Mouse (Mus musculus) cerebral cortex, adult 2 months (tissue): ENCODE results near the gene Olfr155.

ENCODE experiments used
- WGBS: fragments of 180-500 bp; shearing (Covaris S2); methylation state at CpG from one replicate; pipeline ENCODE4 v1.1.7; 2018; 5-methylcytosine and 5-hydroxymethylcytosine counted together

Olfr155 gene

DNA sequence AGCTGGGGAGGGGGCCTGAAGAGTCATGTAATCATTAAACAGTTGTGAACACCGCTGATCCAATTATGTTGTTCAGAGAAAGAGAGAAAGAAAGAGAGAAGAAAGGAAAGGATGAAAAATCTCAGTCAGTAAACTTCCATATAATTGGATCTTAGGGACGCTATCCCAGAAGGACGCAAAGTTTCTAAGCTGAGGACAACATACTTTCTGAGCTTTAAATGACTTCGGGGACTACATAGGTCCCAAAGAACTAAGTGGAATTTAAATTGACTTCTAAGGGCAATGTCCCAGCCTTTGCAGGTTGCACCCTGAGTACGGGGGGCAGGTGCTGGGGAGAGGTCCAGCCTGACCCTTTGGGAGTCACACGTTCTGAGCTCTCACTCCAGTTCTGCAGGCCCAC, at the start of gene Olfr155:
Gene Olfr155 (plus strand): TSS at position 301 of the 400 bp plus-strand sequence.
- 87% methylated on average over 6 of the region's 6 CpGs for WGBS

- WGBS = 63% methylated on average over 13 of the region's 13 CpGs
Measured at GRCm38 (mm10) chr4:43822896-43823550, 28.3 kb upstream of the Olfr155 start.

GRCm38 (mm10) chr4:43823845-43824337, 27.5 kb upstream of the Olfr155 start, which contains the start of gene Olfr156:
Gene Olfr156 (minus strand): TSS chr4:43823895.
- WGBS = 42% methylated on average over 7 of the region's 7 CpGs

DNA sequence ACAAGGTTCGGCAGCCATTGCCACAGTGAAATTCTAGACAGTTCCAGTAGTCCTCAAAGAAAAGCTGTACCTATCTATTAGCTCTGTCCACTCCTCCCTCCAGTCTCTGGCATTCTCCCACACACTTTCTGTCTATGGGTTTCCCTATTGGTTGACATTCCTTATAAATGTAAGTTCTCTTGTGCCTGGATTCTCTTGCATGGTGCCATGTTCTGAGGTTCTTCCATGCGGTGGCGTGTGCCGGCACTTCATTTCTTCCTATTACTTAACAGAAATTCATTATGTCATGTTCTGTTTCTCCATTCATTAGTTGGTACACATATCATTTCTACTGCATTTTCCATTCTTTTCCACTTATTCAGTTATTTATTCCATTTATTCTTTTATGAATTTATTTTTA, 22.6 kb upstream of the Olfr155 start:
- 92% methylated on average over 4 of the region's 4 CpGs for WGBS

GRCm38 (mm10) chr4:43832031-43832430, 19.3 kb upstream of the Olfr155 start:
- WGBS = 68% methylated on average over 5 of the region's 5 CpGs

DNA sequence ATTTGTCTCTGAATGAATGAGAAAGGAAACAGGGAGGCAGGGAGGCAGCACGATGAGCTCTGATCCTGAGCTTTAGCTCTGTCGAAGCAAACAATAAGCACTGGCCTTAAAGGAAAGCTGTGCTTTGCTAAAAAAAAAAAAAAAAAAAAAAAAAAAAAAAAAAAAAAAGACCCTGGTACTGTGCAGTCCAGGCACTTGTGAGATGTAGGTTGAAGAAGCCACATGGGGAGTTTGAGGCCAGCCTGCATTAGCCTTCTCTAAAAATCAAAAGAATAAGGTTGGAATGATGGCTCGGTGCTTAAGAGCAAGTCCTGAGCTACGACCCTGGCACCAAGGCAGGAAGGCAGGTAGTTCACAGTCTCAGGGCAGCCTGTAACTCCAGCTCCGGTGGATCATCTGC, 17.6 kb upstream of the Olfr155 start:
- WGBS = 76% methylated on average over 5 of the region's 5 CpGs

DNA sequence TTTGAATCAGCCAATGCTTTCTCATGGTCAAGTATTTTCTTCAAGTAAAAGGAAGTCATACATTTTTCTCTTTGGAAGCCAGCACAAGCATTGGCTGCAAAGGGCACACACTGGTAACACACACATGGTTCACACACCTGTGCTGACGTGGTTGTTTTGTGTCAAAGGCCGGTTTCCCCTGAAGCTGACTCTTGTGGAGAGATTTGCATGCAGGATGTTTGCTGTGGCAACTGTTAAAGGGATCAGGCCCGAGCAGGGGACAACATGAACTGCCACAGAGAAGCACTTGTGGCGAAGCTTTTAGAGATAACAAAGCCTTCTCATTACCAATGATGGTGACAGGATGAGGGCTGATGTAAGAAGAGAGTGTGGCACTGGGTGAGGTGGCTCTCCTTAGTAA, 16.6 kb upstream of the Olfr155 start:
- 76% methylated on average over 4 of the region's 4 CpGs for WGBS

DNA sequence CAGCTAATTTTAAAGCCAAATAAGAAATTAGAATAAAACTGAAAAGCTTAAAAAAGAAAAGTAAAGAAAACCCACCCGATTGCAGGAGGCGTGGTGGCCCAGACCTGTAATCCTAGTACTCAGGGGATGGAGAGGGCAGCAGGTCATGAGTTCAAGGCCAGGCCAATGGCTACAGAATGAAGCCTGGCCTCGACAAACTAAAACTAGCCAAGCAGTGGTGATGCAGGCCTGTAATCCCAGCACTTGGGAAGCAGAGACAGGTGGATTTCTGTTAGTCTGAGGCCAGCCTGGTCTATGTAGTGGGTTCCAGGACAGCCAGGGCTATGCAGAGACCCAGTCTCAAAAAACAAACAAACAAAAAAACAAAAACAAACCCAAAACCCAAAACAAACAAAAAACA, 13.0 kb upstream of the Olfr155 start:
- WGBS = 86% methylated on average over 3 of the region's 3 CpGs

DNA sequence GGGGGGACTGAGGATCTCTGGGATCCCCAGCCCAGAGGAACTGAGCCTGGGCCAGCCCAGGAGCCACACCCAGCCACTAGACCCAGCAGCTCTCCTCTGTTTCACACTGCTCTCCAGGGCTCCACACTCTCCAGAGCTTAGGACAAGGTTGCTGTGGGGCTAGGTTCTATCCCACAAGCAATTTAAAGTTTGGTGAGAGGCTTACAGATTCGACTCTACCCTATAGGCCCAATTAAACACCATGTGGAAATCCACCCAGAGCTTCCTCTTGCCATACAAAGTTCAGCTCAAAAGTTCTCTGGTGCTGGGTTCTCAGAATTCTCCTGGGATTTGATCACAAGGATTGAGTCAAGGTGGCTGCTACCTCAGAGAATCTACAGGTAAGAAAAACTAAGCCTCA, 11.3 kb upstream of the Olfr155 start, which contains the start of gene Olfr157:
Gene Olfr157 (minus strand): TSS at position 101 of the 400 bp plus-strand sequence.
- WGBS = 60% methylated on average over 1 of the region's 1 CpGs

DNA sequence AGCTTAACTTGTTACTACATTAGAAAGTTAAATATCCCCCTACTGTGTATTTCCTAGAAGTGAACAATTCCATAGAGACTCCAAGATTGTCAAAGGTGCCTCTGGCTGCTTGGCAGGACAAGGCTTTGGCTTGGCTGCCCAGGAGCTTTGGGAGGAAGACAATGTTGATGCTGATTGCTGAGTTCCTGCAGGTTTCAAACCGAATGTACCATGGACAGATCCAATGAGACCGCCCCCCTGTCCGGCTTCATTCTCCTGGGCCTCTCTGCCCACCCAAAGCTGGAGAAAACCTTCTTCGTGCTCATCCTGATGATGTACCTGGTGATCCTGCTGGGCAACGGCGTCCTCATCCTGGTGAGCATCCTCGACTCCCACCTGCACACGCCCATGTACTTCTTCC, 2.7 kb downstream of the Olfr155 start:
- WGBS = 84% methylated on average over 8 of the region's 8 CpGs

GRCm38 (mm10) chr4:43859886-43860285, 8.5 kb downstream of the Olfr155 start:
- WGBS = 83% methylated on average over 10 of the region's 10 CpGs

GRCm38 (mm10) chr4:43860744-43861519, 9.6 kb downstream of the Olfr155 start:
- WGBS = 12% methylated on average over 14 of the region's 14 CpGs

DNA sequence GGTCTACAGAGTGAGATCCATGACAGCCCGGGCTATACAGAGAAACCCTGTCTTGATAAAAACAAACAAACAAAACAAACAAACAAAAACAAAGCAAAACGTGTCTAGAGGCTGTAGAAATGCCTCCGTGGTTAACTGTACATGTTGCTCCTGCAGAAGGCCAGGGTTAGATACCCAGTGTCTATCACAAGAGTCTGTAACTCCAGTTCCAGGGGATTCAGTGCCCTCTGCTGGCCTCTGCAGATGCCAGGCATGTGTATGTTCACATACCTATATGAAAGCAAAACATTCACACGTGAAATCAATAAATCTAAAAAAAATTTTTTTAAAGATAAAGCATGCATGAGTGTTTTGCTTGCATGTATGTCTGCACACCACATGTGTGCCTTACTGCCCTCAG, 11.9 kb downstream of the Olfr155 start:
- 69% methylated on average over 4 of the region's 4 CpGs for WGBS

- WGBS = 94% methylated on average over 10 of the region's 10 CpGs
Measured at GRCm38 (mm10) chr4:43869821-43870220, 18.5 kb downstream of the Olfr155 start.

DNA sequence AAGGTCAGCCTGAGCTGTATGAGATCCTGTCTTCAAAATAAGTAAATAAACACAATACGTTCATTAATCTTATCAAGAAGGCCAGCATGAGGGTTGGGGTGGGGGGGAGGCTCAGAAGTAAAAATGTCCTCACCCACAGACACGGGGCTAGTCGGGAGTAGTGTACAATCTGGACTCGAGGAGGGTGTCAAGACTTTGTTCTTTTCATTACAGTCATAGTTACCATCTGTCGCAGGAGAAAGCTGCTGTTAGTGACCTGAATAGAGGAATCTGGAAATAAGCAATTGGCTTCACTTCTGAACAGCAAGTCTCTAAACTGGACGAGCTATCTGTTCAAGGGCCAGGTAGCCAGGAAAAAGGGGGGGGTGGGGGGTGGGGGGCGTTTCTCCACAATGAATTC, 23.1 kb downstream of the Olfr155 start:
- 28% methylated on average over 7 of the region's 7 CpGs for WGBS

GRCm38 (mm10) chr4:43875160-43875918, 24.0 kb downstream of the Olfr155 start, which contains the start of gene Reck:
Gene Reck (plus strand): TSS chr4:43875530.
- WGBS = 1% methylated on average over 70 of the region's 73 CpGs

DNA sequence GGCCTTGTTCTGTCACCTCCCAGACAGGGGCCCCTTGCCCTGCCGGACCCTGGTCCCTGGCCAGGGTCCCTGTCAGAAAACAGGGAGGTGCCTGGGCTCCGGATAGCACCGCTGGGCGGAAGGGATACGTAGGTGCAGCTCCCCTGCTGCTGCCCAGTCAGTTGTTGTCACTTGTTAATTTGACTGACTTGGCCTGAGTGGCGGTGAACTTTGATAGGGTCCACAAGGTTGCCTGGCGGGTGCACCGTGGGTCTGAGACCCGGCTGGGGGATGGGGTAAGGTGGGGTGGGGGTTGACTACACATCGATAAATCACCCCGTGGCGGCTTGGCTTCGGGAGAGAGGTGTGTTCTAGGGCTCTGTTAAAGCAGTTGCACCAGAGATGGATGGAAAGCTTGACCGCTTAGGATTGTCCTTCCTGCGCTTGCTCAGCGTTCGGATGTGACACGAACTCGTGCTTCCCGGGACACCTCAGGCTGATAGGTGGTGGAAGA, 24.6 kb downstream of the Olfr155 start:
- WGBS = under 1% methylated on average over 20 of the region's 20 CpGs

DNA sequence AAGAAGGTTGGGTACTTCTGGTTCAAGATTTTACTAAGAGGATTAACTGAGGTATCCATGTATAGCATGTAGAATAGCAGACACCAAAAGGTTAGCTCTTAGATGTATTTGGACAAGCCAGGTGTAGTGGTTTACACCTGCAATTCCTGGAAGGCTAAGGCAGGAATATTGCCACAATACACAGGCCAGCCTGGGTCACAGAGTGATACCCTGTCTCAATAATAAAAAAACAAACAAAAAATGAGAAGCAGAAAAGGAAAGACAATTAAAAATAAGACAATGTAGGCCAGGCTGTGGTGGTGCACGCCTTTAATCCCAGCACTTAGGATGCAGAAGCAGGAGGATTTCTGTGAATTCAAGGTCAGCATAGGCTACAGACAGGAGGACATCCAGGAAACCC, 25.9 kb downstream of the Olfr155 start:
- 100% methylated on average over 1 of the region's 1 CpGs for WGBS

GRCm38 (mm10) chr4:43878121-43878776, 26.9 kb downstream of the Olfr155 start:
- WGBS = 30% methylated on average over 5 of the region's 5 CpGs

DNA sequence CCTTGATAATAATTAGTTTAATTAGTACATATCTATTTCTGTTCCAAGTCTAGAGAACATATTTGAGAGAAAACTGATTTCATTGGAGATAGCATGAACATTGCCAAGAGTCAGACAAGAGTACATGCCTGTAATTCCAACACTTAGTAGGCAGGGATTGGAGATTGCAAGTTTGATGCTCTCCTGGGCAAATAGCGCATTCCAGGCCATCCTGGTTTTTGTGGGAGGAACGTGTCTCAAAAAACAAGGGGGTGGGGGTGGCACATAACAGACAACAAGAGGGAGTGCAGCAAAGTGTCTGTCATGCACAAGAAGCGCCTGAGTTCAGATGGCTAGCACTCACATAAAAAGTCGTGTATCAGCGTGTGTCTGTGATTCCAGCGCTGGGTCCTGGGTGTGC, 28.2 kb downstream of the Olfr155 start:
- WGBS = 85% methylated on average over 6 of the region's 6 CpGs

GRCm38 (mm10) chr4:43884196-43884595, 32.8 kb downstream of the Olfr155 start:
- WGBS = 68% methylated on average over 4 of the region's 4 CpGs
